Mouse (Mus musculus) thymus, postnatal 10 days (tissue): ENCODE measurements around the gene Slc25a12.
"Not testable (repeated sequence)": the region's sequence is repeated elsewhere in the genome, so short reads cannot be mapped to it uniquely, and the experiment has no call there.

ENCODE experiments used
- DNase-seq, 2 experiments: peaks; one replicate each; pipeline ENCODE4 v3.0.0; 2021; ENCODE audit warnings: low spot score in 2 of 2

Slc25a12 gene

GRCm38 (mm10) chr2:71367125-71367880, at the start of gene Slc25a12:
Gene Slc25a12, minus strand, starts transcription at chr2:71367749.
- peak; percentile 60 to 67 for DNase-seq

GRCm38 (mm10) chr2:71405613-71406012, 38.1 kb upstream of the Slc25a12 start:
- DNase-seq: no peak

- DNase-seq: no peak
These were observed 22.3 kb upstream of the Slc25a12 start for GRCm38 (mm10) chr2:71389864-71390263.

GRCm38 (mm10) chr2:71388951-71389763, 21.6 kb upstream of the Slc25a12 start, which contains the start of gene Hat1:
Gene Hat1, plus strand, starts transcription at chr2:71388958.
- DNase-seq: peak; percentile 92 to 94

- no peak for DNase-seq
These were observed 20.2 kb upstream of the Slc25a12 start for GRCm38 (mm10) chr2:71387766-71388165.

GRCm38 (mm10) chr2:71383890-71384289, 16.3 kb upstream of the Slc25a12 start:
- DNase-seq: no peak

GRCm38 (mm10) chr2:71381962-71382361, 14.4 kb upstream of the Slc25a12 start:
- DNase-seq: no peak

- DNase-seq: no peak
These were observed 9.9 kb upstream of the Slc25a12 start for GRCm38 (mm10) chr2:71377426-71377825.

- no peak for DNase-seq
These were observed 8.9 kb upstream of the Slc25a12 start for GRCm38 (mm10) chr2:71376433-71376906.

GRCm38 (mm10) chr2:71374275-71375155, 7.0 kb upstream of the Slc25a12 start:
- DNase-seq: no peak

- DNase-seq: not testable (repeated sequence)
These were observed 4.7 kb upstream of the Slc25a12 start for GRCm38 (mm10) chr2:71372261-71372660.

GRCm38 (mm10) chr2:71371790-71372189, 4.2 kb upstream of the Slc25a12 start:
- no peak for DNase-seq

- no peak for DNase-seq
These were observed 537 bp upstream of the Slc25a12 start for GRCm38 (mm10) chr2:71368086-71368485.

GRCm38 (mm10) chr2:71366618-71367124, 878 bp downstream of the Slc25a12 start:
- DNase-seq: no peak

GRCm38 (mm10) chr2:71360192-71360591, 7.4 kb downstream of the Slc25a12 start:
- peak; percentile 40 to 57 for DNase-seq

- no peak for DNase-seq
These were observed 9.2 kb downstream of the Slc25a12 start for GRCm38 (mm10) chr2:71358347-71358746.

GRCm38 (mm10) chr2:71354055-71354425, 13.5 kb downstream of the Slc25a12 start:
- no peak for DNase-seq

GRCm38 (mm10) chr2:71353306-71354054, 14.1 kb downstream of the Slc25a12 start:
- DNase-seq: peak in 1 of 2 experiments; percentile 20

GRCm38 (mm10) chr2:71351727-71351987, 15.9 kb downstream of the Slc25a12 start:
- no peak for DNase-seq

- no peak for DNase-seq
These were observed 16.4 kb downstream of the Slc25a12 start for GRCm38 (mm10) chr2:71350904-71351726.
